Mouse (Mus musculus) neutrophil, adult 59 days (primary cell): Measurements from ENCODE around the gene Rps4x. TPM values are rescaled to one million over a fixed set of nuclear protein-coding genes. Genes with fewer than 3 reads are reported as not detected.

Experiments used
- total RNA-seq, 2 experiments: library from RNA; stranded (reverse); gene quantifications; 1 replicate in 1 of 2; 2 replicates in 1 of 2; pipeline ENCODE4 v1.2.4; 2023

Gene Rps4x
- 100 to 1,000 TPM; 684 to 973 TPM for total RNA-seq

DNA sequence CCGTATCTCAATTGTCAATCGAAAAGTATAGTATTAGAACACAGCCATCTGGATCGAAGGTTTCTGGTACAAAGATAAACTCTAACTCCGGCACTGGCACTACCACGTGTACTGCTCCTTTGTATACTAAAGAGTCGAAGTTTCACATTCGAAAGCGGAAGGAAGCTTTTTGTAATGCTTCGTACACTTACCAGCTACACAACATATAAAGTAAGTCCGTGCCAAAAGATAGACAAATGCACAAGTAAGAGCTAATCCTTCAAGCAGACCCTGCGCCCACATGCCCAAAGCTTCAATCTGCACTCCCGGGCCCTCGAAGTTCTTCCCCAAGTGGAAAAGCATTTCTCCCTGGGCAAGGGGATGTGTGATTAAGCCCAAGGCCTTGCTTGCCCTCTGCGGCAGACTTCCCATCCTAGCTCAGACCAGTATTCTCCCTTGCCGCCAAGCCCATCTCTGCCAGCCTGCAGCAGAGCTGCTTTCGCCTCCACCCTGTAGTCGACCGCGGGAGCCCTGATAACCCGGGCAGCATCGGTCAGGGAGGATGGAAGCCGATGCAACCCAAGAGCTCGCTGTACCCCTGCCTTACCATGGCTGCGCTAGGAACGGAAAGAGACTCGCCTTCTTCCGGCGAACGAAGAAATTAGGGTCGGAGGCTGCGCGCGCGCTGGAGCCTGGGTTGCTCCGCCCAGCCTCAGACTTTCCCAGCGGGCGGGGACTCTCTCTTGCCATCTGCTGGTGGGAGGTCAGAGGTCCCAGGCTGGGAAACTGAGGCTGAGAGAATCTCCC, at the start of gene Rps4x:
Gene Rps4x, minus strand, starts transcription at position 683 of the 786 bp plus-strand sequence.

DNA sequence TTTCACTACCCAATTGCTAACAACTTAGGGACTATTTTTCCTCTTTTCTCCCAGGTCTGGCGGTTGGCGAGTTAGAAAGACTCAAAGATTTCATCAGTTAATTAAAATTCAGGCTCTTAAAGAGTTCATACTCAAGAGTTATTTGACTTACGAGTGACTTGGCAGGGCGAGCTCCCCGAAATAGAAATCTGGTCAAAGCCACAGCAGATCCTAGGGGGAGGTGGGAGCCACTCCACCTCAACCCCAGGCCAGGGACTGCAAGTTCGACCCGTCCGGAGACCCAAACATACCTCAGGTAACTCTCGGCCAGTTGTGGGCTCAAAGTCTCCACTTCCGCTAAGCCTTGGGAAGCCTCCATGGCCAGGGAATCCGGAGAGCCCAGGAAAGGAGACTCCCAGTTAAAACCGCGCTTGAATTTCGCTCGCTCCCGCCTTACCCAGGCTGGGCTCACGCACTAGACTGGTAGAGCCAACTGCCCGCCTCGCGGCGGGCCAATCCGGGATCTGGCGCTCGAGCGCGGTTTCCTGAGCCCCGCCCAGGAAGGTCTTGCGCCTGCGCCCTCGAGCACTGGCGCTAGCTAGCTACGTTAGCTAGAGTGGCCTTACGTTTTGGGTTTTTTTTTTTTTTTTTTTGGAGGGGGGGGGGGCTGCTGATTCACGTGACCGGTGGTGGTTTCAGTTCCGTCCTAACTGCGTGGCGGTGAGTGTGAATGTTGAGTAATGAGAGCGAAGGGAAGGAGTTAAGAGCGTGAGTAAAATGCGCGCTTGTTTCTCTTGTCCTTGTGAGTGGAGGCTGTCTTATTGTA, 32.4 kb downstream of the Rps4x start, which contains the start of gene Ercc6l:
Gene Ercc6l, minus strand, starts transcription at position 474 of the 805 bp plus-strand sequence.

Other genes starting within 250 kb of the Rps4x start
- 1 to 10 TPM; 4.1 to 4.7 TPM for gene Rtl5, start 118.1 kb downstream of the Rps4x start, total RNA-seq
- gene Pin4, start 69.9 kb downstream of the Rps4x start, total RNA-seq: 10 to 100 TPM; 12.5 to 12.7 TPM
- gene Ercc6l, start 32.3 kb downstream of the Rps4x start, total RNA-seq: 1 to 10 TPM; 9.5 to 9.9 TPM
- not detected for gene Cited1, start 62.8 kb upstream of the Rps4x start, total RNA-seq